Mouse (Mus musculus): ENCODE data around the gene Olfr822.
"Not testable (repeated sequence)": the region's sequence is repeated elsewhere in the genome, so short reads cannot be mapped to it uniquely, and the experiment has no call there.

Olfr822 gene

DNA sequence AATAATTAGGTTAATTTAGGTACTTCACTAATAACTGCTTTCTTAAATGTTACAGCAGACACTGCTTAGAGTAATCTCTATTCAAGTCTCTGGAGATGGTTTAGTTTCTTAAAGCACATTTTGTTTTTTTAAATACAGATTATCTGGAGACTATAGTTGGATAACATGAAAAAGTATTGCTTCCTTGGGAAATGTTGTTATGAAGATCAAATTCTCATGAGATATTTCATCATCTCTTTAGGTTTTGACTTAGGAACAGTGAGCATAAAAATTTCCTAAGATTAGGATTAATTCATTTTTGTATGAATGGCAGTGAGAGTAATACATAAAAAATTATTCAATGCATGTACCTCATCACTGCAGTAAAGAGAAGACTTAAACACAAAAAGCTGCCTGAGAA is at the start of gene Olfr822:
TSS of gene Olfr822 (plus strand) at position 301 of the 400 bp plus-strand sequence.
- DNase-seq (ENCODE audit: low spot score) = no peak

DNA sequence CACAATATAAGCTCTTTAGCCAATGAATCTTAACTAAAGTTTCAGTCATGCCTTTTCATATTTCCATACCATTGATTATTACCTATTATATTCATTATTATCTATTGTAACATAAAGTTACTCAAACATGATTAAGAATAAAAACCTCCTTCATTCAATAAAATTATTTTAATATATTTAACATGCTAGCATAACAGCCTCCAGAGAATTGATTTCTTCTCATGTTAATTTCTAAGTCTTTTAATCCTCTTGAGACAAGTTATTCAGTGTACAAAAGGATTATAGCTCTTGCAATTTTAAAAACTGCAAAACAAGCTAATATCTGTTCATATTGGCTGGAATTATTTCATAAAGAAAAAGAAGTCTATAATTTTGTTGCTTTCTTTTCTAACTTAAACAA is 41.0 kb upstream of the Olfr822 start, which contains the start of gene Olfr821:
TSS of gene Olfr821 (plus strand) at position 301 of the 400 bp plus-strand sequence.
- DNase-seq (ENCODE audit: low spot score) = no peak

DNA sequence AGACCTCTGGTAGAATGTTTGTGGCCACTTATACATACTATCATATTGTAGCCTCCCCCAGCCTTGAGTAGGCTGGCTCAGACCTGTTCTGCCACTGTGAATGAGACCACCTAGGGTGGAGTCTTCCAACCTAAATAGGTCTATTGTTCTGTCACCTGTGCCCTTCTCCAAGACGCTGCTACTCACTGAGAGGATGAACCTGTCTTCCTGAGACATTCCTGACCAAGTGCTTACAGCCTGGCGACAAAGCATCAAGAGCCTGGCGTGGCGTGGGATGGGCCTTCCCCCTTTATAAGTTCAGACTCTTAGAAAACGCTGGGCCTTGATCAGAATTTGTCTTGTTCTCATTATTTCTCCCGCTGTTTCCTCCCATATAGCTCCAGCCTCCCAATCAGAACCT is 33.9 kb upstream of the Olfr822 start:
- DNase-seq (ENCODE audit: low spot score) = no peak

DNA sequence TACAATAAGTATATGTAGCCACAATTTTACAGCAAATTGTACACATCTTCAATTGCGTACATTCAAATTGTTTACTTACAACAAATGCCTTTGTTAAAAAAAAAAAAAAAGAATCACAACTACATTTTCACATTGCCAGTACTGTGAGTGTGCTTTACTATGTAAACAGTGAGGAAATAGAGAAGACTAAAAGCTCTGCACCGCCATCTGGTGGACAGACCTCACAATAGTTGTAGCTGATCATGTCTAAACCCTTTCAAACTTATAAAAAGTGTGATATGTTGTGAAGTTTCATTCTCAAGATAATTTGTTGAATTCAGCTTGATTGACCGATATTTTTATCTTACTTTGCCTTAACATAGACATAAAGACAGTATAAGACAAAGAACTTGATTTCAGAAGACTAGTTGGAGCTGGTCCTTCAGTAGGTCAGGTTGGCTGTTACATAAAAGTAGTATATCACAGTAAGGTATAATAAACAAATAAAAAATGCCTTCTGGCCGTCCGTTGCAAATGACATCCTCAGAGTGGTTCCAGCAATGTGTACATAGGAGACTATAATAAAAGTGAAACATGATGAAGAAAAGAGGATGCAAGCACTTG is 21.9 kb downstream of the Olfr822 start:
- DNase-seq (ENCODE audit: low spot score) = no peak

DNA sequence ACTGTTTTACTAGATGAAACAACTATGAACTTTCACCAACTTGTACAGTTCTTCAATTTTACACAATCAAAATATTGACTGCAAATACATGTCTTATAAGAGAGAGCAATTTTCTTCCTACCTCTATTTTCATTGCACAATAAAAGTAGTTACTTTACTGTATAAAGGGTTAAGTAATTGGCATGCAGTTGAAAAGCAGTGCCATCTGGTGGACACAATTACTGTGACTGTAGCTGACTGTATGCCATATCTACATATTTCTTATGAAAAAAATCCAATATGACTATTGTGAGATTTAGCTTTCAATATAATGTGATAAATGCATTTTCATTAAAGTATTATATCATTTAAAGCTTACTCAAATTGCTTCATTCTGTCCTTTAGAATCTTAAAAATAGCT is 25.1 kb downstream of the Olfr822 start:
- no peak for DNase-seq (ENCODE audit: low spot score)

DNA sequence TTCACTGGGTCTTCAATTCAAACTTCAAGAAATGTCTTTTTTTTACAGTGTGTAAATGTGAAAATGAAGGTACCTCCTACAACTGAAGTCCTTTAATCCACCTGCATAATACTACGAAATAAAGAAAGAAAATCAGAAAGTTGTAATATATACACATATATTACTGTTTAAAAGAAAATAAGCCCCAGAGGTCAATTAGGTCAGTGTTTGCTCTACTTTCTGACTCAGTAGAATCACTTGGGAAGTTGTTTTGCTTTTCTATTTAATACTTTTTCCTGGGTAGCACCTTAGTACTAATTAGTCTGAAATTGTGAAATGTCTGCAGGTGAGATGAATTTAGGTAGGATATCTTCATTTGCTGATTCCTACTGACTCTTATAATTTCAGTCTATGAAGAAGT is 44.3 kb downstream of the Olfr822 start, which contains the start of gene Olfr823:
TSS of gene Olfr823 (minus strand) at position 101 of the 400 bp plus-strand sequence.
- DNase-seq (ENCODE audit: low spot score) = not testable (repeated sequence)

DNA sequence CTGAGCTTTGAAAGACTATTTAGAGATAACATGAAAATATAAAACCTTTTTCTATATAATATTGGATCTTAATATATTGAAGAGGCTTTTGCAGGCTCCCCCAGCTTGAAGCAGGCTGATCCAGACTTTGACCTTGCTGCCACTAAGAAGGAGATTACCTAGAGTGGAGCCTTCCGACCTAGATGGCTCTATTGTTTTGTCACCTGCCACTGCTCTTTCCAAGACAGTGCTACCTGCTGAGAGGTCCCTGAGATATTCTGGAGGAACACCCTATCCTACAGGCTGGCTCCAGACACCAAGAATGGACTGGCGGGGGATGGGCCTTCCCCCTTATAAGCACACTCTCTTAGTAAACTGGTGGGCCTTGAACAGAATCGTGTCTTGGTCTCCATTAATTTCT is 45.0 kb downstream of the Olfr822 start:
- DNase-seq (ENCODE audit: low spot score) = not testable (repeated sequence)

Data from testis, postnatal 14 days (tissue).